Mouse (Mus musculus) adrenal gland, postnatal 4 days (tissue): Measurements from ENCODE around the gene Gclm. TPM values are rescaled to one million over a fixed set of nuclear protein-coding genes. Genes with fewer than 3 reads are reported as not detected.
"Not testable (repeated sequence)": the region's sequence is repeated elsewhere in the genome, so short reads cannot be mapped to it uniquely, and the experiment has no call there.

Experiments
- DNase-seq, 2 experiments: peaks; one replicate each; pipeline ENCODE4 v3.0.0; 2021 to 2022; ENCODE audit warnings: low spot score in 2 of 2, mixed read lengths in 2 of 2
- total RNA-seq, 2 experiments: library from RNA; stranded (reverse); gene quantifications; 2 replicates each; pipeline ENCODE4 v1.2.3; 2021

The Gclm gene
- total RNA-seq, 2 experiments from 2014 or later = 74.6 to 88.1 TPM

DNA sequence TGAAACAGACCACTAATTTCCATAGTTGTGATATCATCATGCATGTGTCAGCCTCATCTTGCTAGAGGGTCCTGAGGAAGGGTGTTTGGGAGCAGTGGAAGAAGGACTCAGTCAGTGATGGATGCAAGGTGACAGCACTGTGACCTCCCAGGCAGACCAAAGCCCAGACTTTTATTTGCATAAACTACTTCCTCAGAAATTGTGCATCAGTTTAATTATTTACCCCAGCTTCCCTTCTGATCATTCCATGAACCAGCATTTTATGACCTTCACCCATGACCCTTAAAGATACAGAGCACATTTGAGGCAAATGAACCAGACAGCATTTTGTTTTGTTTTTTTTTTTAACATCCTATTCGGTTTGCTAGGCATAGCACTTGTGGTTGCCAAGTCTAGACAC, 9.6 kb upstream of the Gclm start:
- DNase-seq = no peak

DNA sequence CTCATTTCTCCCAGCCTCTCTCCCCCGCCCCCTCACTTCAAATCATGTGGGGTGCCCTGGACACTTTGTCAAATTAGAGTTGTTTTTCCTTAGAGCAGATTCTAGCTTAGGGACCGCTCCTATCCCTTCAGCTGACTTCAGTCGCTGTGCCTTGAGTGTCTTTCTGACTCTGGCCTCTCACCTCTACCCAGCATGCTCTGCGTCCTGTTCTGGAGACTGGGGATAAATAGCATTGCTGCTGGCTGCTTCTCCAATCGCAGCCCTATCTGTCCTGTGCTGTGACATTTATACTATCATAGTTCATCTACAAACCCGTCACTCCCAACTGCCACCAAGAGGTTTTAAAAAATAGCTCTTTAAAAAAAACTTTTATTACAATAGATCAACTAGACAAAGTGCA, 2.5 kb upstream of the Gclm start:
- no peak for DNase-seq

DNA sequence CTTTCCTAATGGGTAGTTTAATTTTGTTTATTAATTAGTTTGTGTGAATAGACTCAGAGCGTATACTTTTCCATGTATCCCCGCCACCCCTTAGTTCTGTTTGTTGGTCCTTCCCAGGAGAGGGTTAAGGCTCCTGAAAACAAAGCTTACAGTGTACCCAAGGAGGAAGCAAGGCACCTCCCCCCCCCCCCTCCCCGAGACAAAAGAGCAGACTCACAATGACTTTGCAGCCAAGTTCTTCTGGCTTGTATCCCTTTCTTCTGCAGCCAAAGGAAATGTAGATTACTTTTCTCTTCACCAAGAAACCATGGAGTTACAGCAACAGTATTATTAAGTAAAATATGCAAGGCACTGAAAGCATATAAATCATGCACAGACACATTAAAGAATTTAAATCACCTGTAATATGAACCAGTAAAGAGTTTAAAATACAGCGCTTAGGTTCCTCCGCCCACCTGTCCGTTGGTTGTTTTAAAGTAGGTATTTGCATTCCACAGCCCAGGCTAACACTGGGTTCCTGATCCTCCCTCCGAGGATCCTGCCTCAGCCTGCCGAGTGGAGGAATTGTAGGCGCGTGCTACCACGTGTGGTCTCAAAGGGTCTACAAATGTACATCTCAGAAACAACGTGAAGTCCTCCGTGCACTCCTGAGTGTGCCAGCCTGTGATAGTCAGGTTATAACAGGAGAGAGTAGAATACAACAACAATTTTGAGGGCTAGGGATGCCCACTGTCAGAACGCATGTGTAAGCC, 1.8 kb upstream of the Gclm start:
- DNase-seq = no peak

DNA sequence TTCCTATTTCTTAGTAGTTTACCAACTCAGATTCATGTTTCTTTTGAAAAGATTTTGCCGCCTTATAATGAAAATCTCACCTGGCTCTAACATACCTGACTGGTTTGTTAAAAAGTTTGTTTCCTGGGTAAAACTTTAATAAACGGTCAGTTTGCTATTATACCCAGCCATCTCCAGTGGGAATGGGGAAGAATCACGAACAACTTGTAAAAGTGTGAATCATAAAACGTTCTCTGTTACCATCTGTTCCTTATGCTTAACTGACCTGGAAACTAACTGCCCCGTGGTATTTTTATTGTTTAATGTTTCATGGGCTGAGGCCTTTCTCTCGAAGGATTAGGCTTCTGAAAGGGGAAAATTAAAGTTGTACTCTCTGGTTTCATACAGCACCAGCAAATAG, 598 bp upstream of the Gclm start:
- no peak for DNase-seq

DNA sequence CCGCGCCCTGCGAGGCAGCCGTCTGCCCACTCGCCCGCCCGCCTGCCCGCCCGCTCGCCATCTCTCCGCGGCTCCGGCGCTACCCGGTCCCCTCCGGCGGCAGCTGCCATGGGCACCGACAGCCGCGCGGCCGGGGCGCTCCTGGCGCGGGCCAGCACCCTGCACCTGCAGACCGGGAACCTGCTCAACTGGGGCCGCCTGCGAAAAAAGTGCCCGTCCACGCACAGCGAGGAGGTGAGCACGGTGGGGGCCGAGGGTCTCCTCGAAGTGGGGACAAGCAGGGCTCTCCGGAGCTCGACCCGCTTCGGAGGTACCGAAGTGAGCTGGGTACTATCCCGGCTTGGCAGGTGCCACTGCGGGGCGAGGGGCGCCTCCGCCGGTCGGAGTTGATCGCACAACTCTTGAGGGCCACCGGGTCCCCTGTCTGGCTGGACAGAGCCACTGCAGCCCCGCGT, 548 bp downstream of the Gclm start:
- DNase-seq = peak; percentile 26 to 29

DNA sequence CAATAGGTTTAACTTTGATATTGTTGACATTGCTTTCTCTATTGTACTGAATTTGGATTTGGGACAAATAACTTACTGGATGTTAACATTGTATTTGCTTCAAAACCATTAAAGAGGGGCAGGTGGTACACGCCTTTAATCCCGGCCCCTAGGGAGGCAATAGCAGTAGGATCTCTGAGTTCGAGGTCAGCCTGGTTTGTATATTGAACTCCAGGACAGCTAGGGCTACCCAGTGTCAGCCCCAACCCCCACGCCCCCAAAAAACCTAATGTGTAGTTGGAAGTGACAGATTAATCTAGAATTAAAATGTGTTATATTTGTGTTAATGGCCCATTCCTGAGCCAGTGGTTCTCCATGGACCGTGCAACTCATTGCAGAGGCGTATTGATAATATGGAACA, 1.0 kb downstream of the Gclm start:
- DNase-seq = no peak

DNA sequence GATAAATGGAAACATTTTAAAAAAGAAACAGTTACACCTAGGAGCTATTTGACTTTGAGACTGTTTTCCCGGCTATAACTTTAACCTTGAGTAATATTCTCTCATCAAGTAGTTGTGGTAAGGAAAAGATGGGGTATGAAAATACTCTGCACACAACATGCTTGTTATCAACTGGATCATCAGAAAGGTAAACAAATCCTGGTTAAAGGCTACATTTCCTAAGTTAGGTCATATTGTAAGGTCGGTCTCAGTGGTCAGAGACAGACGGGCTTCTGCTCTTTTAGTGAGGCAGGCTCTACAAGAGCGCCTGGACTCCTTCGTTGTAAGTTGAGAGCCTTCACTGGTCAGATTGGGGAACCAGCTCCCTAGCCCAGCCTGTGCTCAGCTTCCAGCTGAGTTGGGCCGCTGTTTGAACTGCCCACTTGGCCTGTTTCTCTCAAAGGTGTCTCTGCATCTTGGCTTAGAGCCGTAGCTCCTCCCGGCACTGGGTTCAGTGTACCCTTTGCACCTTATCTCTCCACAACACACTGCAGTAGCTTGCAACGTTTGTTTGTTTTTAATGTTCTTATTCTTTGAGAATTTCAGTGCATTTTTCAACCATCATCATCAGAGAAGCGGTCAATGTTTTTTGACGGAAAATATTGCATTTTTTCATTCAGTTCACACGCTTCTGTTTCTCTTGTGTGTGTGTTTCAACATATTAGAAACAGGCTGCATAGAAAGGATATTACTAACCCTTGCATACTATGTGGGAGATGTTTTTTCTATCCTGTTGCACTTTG, 1.8 kb downstream of the Gclm start:
- no peak for DNase-seq

DNA sequence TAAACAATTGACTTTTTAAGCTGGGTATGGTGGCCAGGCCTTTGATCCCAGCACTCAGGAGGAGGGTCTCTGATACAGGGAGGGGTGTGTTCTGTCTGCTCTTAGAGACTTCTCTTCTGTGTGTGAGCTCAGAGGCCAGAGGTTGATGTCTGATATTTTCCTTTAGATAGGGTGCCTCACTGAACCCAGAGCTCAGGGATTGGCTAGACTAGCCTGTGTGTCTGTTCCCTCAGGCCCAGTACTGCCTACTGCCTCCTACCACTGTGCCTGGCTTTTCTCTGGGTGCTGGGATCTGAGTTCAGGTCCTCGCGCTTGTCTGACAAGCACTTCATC, 2.4 kb downstream of the Gclm start:
- DNase-seq = no peak

DNA sequence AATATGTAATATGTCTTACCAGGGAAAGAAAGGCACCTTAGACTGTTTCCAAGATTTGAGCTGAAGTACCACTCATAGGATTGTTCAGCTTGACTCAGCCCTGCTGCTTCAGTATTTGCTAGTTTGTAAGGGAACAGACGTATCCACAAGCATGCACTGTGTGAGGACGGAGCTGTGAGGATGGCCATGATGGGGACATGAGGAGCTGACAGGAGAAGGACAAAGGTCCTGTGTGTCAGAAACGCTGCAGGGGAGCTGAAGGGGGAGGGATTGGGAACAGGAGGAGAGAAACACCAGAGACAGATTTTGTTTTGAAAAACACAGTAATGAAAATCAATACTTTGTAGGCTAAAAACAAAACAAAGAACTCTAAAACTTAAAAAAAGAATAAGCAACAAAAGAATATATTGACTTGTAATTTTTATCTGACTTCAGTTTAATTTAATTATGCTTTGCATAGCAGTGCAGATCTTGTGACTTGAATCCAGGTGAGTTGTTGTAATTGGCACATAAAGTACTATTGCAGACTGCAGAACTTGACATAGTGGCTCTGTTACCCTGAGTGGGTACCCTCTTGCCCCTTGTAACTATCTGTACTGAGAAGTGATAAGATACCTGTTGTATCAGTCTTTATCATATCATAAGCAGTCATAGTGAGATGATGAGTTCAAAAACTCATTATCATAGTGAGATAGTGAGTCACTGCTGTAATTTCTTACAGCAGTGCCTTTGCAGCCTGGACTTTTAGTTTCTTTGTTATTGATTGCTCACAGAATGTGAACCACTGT, 7.3 kb downstream of the Gclm start:
- DNase-seq = no peak

DNA sequence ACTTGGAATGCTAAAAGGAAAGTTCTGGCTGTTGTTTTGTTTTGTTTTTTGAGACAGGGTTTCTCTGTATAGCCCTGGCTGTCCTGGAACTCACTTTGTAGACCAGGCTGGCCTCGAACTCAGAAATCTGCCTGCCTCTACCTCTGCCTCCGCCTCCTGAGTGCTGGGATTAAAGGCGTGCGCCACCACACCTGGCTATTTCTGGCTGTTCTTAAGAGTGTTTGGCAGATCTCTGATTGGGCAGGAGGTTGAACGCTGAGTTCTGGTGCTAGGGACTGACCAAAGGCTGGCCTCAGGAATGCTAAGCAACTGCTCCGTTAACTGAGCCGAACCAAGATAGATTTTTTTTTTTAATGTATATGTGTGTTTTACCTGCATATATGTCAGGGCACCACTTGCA, 8.7 kb downstream of the Gclm start:
- DNase-seq = not testable (repeated sequence)

DNA sequence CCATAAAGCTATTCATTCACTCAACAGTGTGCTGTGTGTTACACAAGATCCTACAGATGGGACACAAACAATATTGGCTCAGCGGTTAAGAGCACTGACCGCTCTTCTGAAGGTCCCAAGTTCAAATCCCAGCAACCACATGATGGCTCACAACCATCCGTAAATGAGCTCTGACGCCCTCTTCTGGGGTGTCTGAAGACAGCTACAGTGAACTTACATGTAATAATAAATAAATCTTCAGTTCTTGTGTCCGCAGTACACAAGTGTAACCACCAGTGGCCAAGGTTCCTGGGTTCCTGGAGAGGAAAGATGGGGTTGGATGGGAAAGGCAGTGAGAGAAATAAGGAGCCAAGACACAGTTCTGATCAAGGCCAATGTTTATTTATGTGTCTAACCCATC, 24.6 kb downstream of the Gclm start:
- DNase-seq = no peak

DNA sequence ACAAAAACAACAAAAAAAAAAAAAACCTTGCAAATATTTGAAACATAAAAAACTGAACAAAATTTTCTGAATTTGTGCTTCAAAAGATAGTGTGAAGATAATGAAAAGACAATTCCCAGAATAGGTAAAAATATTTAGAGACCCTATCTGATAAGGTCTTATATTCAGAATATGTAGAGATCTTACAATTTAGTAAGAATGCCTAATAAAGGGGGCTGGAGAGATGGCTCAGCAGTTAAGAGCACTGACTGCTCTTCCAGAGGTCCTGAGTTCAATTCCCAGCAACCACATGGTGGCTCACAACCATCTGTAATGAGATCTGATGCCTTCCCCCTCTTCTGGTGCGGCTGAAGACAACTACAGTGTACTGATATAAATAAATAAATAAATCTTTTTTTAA, 27.2 kb downstream of the Gclm start:
- not testable (repeated sequence) for DNase-seq

DNA sequence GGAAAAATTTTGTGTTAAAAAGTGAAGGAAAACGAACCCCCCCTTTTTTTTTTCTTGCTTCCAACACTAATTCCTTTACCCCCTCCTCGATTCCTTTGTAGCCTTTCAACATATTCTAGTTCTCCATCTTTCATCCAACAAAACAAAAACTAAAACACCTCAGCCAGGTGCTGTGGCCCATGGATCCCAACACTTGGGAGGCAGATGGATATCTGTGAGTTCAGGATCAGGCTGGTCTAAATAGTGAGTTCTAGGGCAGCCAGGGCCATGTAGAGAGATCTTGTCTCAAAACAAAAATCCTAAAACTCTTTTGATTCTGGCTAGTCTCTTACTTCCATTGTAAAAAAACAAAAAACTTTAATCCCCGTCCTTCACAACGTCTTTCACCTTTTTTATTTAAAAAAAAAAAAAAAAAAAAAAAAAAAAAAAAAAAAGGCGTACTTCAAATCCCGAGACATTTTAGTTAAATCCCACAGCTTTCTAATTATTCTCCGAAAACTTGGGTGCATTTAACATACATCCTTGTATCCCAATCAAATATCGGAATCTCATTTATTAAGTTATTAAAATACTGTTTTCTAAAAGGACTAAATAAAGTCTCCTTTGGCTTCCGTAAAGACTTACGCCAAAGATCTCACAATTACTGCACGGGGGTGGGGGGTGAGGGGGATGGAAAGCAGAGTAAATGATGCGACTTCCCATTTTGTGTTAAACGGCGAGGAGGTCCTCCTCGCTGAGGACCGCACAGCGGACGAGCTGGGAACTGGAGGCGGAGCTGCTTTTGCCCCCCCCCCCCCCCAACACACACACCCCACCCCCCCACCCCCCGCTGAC, 28.3 kb downstream of the Gclm start:
- DNase-seq = no peak

DNA sequence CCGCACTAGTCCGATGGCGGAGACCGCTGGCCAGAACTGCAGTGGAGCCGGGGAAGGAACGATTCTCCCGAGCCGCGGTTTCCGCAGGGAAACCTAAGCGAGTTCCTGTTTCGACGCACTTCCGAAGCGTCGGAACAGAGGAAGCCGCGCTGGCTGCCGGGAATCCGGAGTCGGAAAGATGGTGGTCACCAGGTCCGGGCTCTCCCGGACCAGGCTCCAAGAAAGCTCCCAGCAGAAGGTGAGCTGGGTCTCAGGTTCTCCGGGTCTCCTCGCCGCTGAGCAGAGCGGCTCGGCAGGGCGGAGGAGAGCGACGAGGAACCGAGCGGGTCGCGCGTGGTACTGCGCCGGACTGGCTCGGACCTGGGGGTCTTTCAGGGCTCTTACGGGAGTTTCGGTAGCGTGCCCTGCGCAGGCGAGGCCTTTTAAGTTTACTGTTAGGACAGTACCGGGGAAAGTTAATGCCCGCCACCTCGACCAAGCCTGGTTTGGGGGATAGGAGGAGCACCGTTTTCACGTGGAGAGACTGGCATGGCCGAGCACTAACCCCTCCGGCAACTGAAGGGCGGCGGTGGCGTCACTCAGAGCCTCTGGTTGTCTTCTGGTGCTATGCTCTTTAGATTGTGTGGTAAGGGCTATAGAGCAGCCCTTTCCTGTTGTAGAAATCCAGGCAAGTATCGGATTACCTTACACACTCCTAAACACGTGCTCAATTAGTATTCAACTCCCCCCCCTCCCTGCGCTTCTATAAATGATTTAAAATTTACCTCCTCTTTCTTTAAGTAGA, 29.1 kb downstream of the Gclm start, which contains the start of gene Dnttip2:
TSS of gene Dnttip2 (plus strand) at position 148 of the 784 bp plus-strand sequence.
- DNase-seq = peak; percentile 69 to 85

DNA sequence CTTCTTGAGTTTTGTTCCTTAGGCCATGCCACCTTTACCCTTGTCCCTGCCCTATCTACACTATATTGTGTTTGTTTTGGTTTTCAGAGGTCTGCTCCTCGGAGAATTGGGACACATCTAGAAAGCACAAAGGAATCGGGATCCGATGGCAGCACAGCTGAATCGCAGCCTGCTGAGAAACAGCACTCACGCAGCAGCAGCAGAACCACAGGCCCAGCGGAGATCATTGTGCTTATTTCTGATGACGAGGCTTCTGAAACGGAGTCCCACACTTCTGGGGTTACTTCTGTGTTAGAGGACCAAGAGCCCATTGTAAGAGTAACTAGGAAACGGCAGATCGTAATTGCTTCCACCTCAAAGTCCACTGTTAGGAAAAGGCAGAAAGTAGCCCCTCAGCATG, 29.8 kb downstream of the Gclm start:
- DNase-seq = no peak

DNA sequence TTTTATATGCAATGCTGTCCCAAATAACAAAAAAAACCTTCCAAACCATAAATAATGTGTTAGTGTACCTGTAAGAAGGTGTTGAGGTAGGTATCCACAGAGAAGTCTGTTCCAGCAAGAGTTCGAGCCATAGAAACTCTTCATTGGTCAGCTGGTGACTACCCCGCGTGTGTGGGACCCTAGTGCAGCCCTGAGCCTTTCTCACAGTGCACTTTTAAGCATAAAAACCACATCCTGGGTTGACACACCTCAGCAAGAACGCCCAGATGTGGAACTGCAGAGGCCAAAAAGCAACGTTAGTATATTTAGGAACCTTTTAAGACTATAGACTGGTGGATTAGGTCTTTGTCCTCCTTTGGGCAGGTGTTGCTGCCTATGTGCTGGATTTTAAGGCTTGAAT, 41.8 kb downstream of the Gclm start:
- DNase-seq = no peak

DNA sequence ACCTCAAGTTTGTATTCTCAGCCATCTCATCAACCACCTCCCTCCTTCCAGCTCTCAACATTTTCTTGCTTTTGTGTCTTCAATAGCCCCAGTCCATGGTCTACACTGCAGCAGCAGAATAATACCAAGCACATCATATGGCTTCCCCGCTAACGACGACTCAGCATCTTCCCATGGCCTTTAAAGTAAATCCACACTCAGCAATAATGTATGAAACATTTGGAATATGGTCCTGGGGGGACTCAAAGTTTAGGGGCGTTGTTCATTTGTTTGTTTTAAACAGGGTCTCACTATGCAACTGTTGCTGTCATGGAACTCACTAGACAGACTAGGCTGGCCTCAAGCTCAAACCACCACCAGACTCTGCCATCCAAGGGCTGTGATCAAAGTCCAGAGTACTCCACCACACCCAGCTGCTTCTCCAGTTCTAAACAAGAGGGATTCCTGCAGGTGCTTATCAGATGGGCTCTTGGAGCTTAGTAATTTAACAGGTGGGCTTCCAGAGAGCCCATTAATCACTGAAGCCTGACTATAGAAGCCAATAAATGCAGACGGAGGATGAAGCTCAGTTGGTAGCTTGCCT, 43.3 kb downstream of the Gclm start:
- DNase-seq = no peak

DNA sequence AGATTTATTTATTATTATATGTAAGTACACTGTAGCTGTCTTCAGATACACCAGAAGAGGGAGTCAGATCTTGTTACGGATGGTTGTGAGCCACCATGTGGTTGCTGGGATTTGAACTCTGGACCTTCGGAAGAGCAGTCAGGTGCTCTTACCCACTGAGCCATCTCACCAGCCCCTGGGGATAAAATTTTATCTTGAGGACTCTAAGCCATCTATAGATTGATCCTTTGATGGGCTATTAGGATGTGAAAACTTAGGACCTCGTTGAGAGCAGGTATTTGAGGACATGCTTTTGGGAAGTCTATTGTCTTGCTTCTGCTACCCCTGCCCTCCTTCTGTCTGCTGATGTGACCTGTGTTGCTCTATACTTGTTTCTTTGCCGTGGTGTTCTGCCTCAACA, 44.0 kb downstream of the Gclm start:
- not testable (repeated sequence) for DNase-seq

DNA sequence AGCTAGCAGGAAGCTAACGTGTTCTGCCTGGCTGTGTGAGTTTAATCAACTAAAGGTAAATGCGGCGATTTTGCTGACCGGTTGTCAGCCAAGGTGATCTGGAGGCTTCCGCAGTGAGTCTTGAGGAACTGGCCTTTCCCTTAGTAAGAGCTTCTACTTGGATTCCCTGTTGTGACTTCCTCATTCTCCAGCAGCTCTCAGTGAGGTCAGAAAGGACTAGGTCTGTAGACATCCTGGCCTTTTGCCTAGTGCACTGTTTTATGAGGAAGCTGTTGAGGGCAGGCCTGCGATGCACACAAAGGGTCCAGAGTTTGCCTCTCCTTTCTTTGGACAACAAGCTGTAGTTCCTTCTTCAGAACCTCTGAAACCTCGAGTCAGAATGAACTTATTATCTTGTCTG, 45.3 kb downstream of the Gclm start:
- DNase-seq = no peak

DNA sequence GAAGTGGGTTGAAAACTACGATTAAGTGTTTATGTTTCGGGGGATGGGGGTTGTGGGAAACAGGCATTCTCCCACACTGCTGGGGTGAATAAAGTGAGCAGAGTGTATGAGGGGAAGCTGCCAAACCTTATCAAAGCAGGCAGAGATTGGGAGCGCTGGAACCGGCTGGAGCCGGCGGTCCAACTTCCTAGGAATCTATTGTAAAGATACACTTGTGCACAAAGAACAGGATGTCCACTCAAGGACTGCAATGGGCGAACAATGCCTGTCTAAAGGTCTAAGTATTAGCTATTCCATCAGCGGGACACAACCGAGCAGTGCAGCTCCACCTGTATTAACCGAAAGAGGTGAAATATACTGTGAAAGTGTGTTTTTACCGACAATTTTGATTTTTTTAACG, 46.5 kb downstream of the Gclm start:
- DNase-seq = no peak
